Mouse (Mus musculus) kidney, adult 10 weeks (tissue): ENCODE measurements around the gene Olfr286. TPM values are rescaled to one million over a fixed set of nuclear protein-coding genes. Genes with fewer than 3 reads are reported as not detected.

Experiments used
- polyA plus RNA-seq: library from polyadenylated mRNA; stranded (reverse); fragments of 350-450 nt; fragmentation: Illumina TruSeq; extraction: RNeasy Lipid Tissue Mini Kit (QIAGEN cat#74804); gene quantifications from one replicate; pipeline ENCODE4 v1.2.3, GENCODE M21; 2014; ENCODE audit warnings: low read depth, low replicate concordance

Olfr286 gene
- polyA plus RNA-seq, result not detected

GRCm38 (mm10) chr15:98234350-98234749 lies at the start of gene Olfr286:
TSS of gene Olfr286 (minus strand) at chr15:98234450.

DNA sequence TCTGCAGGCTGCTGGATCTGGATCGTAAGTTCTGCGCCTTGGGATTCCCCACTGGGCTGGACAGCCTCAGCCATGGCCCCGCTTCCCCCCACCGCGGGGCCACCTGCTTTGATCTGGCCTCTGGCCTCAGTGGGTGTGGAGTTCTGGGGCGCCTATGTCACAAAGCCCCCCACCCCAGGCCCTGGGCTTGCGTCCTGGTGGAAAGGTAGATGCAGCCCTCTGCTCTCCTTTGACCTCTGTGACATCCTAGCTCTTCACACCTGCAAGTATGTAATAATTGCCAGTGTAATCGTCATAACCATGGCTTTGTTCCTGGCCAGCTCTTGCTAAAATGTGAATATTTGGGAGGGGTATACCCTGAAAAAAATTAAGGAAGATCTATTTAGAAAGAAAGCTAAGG lies 22.9 kb upstream of the Olfr286 start, which contains the start of gene H1fnt:
Gene H1fnt, minus strand, starts transcription at position 101 of the 400 bp plus-strand sequence.

DNA sequence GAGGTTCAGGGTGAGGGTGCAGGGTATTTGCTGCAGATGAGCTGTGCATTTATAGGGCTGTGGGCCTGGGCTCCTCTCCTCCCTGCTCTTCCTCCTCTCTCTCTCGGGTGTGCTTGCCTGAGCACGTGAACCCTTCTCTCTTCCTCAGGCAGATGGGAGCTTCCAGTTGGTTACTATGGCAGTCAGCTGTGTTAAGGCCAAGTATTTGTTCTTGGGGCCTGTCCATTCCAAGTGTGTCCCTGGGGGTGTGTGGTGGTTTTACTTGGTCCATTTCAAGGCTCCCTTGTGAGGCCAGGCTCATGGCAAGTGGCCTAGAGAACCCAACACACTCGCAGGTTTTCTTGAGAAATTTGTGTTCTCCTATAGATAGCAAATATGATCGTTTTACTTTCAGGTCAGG lies 13.4 kb downstream of the Olfr286 start, which contains the start of the genes Gm44579 and Olfr287:
Gene Gm44579, minus strand, starts transcription at position 101 of the 400 bp plus-strand sequence.
Gene Olfr287, minus strand, starts transcription at position 180 of the 400 bp plus-strand sequence.

DNA sequence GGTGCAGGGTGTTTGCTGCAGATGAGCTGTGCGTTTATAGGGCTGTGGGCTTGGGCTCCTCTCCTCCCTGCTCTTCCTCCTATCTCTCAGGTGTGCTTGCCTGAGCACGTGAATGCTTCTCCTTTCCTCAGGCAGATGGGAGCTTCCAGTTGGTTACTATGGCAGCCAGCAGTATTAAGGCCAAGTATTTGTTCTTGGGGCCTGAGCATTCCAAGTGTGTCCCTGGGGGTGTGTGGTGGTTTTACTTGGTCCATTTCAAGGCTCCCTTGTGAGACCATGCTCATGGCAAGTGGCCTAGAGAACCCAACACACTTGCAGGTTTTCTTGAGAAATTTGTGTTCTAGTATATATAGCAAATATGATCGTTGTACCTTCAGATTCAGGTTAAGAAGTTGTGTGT lies 38.8 kb downstream of the Olfr286 start, which contains the start of gene Olfr288:
Gene Olfr288, minus strand, starts transcription at position 101 of the 400 bp plus-strand sequence.

Other genes starting within 250 kb of the Olfr286 start
- not detected for gene Col2a1, start 229.8 kb downstream of the Olfr286 start, polyA plus RNA-seq
- gene Pfkm, start 141.9 kb downstream of the Olfr286 start, polyA plus RNA-seq, result 8.8 TPM
- 24.9 TPM for gene Senp1, start 140.7 kb downstream of the Olfr286 start, polyA plus RNA-seq
- 27.2 TPM for gene Asb8, start 68.8 kb downstream of the Olfr286 start, polyA plus RNA-seq
- gene Ccdc184, start 67.3 kb downstream of the Olfr286 start, polyA plus RNA-seq, result 0.12 TPM
- gene Olfr288, start 38.9 kb downstream of the Olfr286 start, polyA plus RNA-seq, result not detected
- not detected for gene Gm44579, start 13.5 kb downstream of the Olfr286 start, polyA plus RNA-seq
- gene Olfr287, start 13.4 kb downstream of the Olfr286 start, polyA plus RNA-seq, result not detected
- gene H1fnt, start 22.8 kb upstream of the Olfr286 start, polyA plus RNA-seq, result not detected
- 4.4 TPM for gene Zfp641, start 61.7 kb upstream of the Olfr286 start, polyA plus RNA-seq
- not detected for gene Olfr285, start 82.9 kb upstream of the Olfr286 start, polyA plus RNA-seq
- gene Olfr284, start 106.5 kb upstream of the Olfr286 start, polyA plus RNA-seq, result not detected
- not detected for gene Olfr283, start 146.5 kb upstream of the Olfr286 start, polyA plus RNA-seq
- not detected for gene Olfr282, start 196.8 kb upstream of the Olfr286 start, polyA plus RNA-seq
- gene Olfr281, start 218.1 kb upstream of the Olfr286 start, polyA plus RNA-seq, result not detected
- gene OR5BS1P, start 235.4 kb upstream of the Olfr286 start, polyA plus RNA-seq, result not detected
- gene Lalba, start 248.3 kb upstream of the Olfr286 start, polyA plus RNA-seq, result not detected